Mouse (Mus musculus): Measurements from ENCODE around the gene Ccdc141. TPM values are rescaled to one million over a fixed set of nuclear protein-coding genes. Genes with fewer than 3 reads are reported as not detected.

Gene Ccdc141
- polyA plus RNA-seq (2012; ENCODE audit: insufficient read depth, insufficient read length, missing spikeins): 0.16 and 1.2 TPM in 2 replicates

DNA sequence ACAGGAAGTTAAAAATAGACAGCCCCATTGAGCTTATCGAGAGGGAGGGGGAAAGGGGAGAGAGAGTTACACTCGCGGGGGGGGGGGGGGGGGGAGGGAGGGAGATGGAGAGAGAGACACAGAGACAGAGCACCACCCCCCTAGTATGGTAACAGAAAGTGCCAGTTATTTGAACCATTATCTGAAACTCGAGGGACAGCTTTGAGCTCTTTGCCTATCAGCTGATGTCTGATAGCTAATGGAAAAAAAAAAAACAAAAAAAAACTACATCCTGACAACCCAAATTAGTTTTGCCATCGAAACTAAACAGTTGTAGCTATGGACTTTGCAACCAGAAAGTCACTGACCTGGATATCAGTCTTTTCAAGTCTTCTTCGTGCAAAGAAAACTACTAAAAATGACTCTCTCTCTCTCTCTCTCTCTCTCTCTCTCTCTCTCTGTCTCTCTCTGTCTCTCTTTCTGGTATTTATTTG lies at the start of gene Ccdc141:
Gene Ccdc141 (minus strand): TSS at position 4 of the 473 bp plus-strand sequence.
- no peaks in the 10 kb centered on the region for H3K4me1 ChIP-seq (ENCODE audit: control insufficient read depth, insufficient read depth, low read length)
- peak within 1 kb of the TSS; percentile 63 for H3K4me3 ChIP-seq (ENCODE audit: insufficient read depth, low read length)
- TF ChIP-seq POLR2A (IDR thresholded peaks at IDR 0.05; ENCODE audit: borderline replicate concordance, low read depth, low read length): no peak
- TF ChIP-seq CTCF (IDR thresholded peaks at IDR 0.05; ENCODE audit: low read depth, low read length): no peak
- no peak within 1 kb of the TSS for H3K27ac ChIP-seq (ENCODE audit: insufficient read depth, low read depth, low read length)

DNA sequence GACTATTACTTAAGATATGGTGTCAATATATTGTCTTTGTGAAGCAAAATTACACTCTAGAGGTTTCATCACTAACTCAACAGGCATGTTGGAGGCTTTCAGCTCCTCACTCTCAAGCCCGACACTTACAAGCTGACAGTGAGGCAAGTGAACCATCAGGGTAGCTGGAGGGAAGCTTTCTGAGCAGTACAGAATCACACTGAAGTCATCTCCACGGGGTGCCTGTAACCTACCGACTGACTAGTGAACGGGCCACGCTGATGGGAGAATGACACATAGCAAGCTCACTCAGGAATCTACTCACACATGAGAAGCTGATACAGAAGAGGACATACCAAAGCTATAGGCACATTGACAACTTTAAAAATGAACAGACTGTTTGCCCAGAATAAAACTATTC lies 42.4 kb upstream of the Ccdc141 start:
- H3K27ac ChIP-seq (ENCODE audit: insufficient read depth, low read depth, low read length): no peak overlapping the region
- H3K4me3 ChIP-seq (ENCODE audit: insufficient read depth, low read length): no peak overlapping the region
- TF ChIP-seq CTCF (IDR thresholded peaks at IDR 0.05; ENCODE audit: low read depth, low read length) (no peak), POLR2A (IDR thresholded peaks at IDR 0.05; ENCODE audit: borderline replicate concordance, low read depth, low read length) (no peak)
- H3K4me1 ChIP-seq (ENCODE audit: control insufficient read depth, insufficient read depth, low read length): no peaks in the 10 kb centered on the region

DNA sequence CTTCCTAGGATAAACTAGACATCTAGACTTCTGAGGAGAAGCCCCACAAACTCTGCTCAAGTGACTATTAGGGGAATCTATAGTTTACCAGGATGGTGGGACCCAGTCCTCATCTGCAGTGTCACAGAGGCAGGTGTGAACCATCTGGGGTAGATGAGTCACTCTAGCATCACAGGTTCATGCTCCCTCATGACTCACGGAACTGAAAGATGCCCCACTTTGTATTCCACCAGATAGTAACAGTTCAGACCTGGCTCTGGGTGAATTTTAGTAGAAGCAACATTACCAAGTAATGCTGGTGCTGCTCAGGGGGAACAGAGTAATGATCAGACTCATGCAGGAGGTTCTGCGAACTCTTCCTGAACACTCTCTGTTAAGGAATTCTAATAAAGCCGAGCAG lies 36.5 kb upstream of the Ccdc141 start:
- no peak for TF ChIP-seq POLR2A (IDR thresholded peaks at IDR 0.05; ENCODE audit: borderline replicate concordance, low read depth, low read length)
- TF ChIP-seq CTCF (IDR thresholded peaks at IDR 0.05; ENCODE audit: low read depth, low read length): no peak
- Histone ChIP-seq H3K4me3 (ENCODE audit: insufficient read depth, low read length) (no peak overlapping the region), H3K27ac (ENCODE audit: insufficient read depth, low read depth, low read length) (no peak overlapping the region), H3K4me1 (ENCODE audit: control insufficient read depth, insufficient read depth, low read length) (peaks cover 10% of the 10 kb centered on the region)

DNA sequence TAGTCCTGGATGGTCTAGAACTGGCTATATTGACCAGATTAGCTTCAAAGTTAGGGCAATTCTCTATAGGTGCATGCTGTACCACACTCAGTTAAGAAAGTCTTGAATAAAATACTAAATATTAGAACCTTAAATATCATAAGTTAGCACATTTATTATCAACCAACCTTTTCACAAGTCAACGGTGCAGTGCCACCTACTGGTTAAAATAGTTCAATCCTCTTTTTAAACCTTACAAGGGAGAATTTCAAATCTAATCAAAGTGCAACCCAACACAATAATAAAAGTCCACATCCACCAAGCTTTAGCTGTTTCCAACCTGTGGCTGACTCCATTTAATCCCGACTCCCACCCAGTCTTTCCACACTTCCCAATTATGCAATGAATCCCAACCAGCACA lies 33.5 kb upstream of the Ccdc141 start:
- Histone ChIP-seq H3K4me1 (ENCODE audit: control insufficient read depth, insufficient read depth, low read length) (peaks cover 26% of the 10 kb centered on the region), H3K27ac (ENCODE audit: insufficient read depth, low read depth, low read length) (no peak overlapping the region), H3K4me3 (ENCODE audit: insufficient read depth, low read length) (no peak overlapping the region)
- no peak for TF ChIP-seq CTCF (IDR thresholded peaks at IDR 0.05; ENCODE audit: low read depth, low read length)

DNA sequence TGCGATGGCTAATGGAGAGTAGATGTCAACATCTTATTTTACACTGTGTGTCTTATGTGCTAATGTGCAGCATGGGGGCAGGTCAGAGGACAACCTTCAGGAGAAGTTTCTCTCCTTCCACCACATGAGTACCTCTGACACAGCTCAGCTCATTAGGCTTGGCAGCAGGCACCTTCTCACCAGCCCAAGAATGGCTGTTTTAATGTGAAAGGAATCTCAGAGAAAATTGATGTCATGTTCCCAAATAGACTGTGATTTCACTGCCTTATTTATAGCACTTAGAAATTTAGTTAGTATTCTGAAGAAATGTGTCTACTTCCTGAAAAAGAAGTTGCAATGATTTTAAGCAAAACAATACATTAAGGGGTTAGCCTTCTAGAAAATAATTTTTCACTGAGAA lies 31.5 kb upstream of the Ccdc141 start:
- Histone ChIP-seq H3K27ac (ENCODE audit: insufficient read depth, low read depth, low read length) (peak overlapping the region; percentile 45), H3K4me3 (ENCODE audit: insufficient read depth, low read length) (no peak overlapping the region), H3K4me1 (ENCODE audit: control insufficient read depth, insufficient read depth, low read length) (peaks cover 39% of the 10 kb centered on the region)
- TF ChIP-seq POLR2A (IDR thresholded peaks at IDR 0.05; ENCODE audit: borderline replicate concordance, low read depth, low read length) (no peak), CTCF (IDR thresholded peaks at IDR 0.05; ENCODE audit: low read depth, low read length) (no peak)

DNA sequence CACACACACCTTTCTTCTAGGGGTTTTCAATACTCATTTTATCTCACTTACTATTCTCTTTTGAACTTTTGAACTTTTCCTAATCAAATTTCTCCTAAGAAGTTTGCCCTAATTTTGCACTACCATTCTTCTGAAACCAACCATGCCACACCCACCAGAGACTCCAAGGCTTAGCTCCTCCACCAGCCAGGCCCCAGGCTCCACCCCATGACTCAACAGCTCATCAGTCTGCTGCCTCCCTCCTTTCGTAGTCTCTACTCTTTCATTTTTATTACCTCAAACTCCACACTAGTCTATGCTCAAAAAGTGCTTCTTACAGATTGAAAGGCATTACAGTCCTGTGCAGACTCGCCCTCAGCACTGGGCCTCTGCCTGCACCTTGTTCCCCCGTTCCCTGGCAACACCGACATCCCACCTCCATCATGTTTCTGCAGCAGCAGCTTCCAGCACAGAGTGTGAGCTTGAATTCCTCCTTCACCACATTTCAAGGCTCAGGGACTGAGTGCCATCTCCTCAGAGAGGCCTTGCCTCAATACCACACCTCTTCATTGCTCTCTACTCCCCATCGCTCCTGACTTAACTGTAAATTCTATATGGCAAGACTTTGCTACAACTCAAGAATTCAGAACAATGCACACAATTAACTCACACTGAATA lies 30.6 kb upstream of the Ccdc141 start:
- H3K4me3 ChIP-seq (ENCODE audit: insufficient read depth, low read length): no peak overlapping the region; the same call in 1 of the 2 replicates
- peak overlapping the region; percentile 40 for H3K27ac ChIP-seq (ENCODE audit: insufficient read depth, low read depth, low read length)
- TF ChIP-seq POLR2A (IDR thresholded peaks at IDR 0.05; ENCODE audit: borderline replicate concordance, low read depth, low read length): no peak
- no peak for TF ChIP-seq CTCF (IDR thresholded peaks at IDR 0.05; ENCODE audit: low read depth, low read length)
- peaks cover 41% of the 10 kb centered on the region for H3K4me1 ChIP-seq (ENCODE audit: control insufficient read depth, insufficient read depth, low read length)

DNA sequence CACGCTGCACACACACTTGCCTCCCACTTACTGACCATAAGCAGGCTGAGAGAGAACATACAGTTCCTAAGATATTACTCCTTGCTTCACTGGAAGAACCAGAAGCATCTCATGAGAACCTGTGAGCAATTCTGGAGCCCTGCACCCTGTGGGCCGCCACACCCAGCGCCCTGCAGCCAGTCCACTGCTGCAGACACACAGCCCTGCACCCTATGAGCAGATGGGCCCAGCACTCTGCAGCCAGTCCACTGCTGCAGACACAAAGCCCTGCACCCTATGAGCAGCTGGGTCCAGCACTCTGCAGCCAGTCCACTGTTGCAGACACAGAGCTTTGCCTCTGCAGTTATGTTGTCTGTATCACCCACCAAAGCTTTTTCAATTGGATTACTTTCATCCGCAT lies 29.9 kb upstream of the Ccdc141 start:
- Histone ChIP-seq H3K27ac (ENCODE audit: insufficient read depth, low read depth, low read length) (no peak overlapping the region), H3K4me1 (ENCODE audit: control insufficient read depth, insufficient read depth, low read length) (peaks cover 37% of the 10 kb centered on the region), H3K4me3 (ENCODE audit: insufficient read depth, low read length) (no peak overlapping the region)
- TF ChIP-seq CTCF (IDR thresholded peaks at IDR 0.05; ENCODE audit: low read depth, low read length) (no peak), POLR2A (IDR thresholded peaks at IDR 0.05; ENCODE audit: borderline replicate concordance, low read depth, low read length) (no peak)

DNA sequence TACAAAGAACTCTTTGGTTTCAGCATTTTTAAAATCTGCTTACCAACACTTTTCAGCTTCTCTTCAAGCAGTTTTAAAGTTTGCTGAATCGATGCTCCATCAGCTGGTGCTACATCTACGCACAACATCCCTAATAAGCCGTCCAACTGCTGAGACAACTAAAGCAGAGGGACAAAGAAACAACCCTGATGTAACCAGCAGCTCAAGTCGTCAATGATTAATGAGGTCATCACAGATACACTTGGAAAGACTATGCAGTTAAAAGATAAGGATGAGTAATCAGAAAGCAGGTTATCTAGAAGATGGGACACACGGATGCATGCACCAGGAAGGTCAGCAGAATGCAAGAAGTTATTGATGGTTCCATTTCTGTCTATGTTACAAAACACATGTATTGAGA lies 27.8 kb upstream of the Ccdc141 start:
- H3K4me1 ChIP-seq (ENCODE audit: control insufficient read depth, insufficient read depth, low read length): peaks cover 37% of the 10 kb centered on the region
- H3K4me3 ChIP-seq (ENCODE audit: insufficient read depth, low read length): no peak overlapping the region
- TF ChIP-seq POLR2A (IDR thresholded peaks at IDR 0.05; ENCODE audit: borderline replicate concordance, low read depth, low read length) (no peak), CTCF (IDR thresholded peaks at IDR 0.05; ENCODE audit: low read depth, low read length) (no peak)
- no peak overlapping the region for H3K27ac ChIP-seq (ENCODE audit: insufficient read depth, low read depth, low read length)

DNA sequence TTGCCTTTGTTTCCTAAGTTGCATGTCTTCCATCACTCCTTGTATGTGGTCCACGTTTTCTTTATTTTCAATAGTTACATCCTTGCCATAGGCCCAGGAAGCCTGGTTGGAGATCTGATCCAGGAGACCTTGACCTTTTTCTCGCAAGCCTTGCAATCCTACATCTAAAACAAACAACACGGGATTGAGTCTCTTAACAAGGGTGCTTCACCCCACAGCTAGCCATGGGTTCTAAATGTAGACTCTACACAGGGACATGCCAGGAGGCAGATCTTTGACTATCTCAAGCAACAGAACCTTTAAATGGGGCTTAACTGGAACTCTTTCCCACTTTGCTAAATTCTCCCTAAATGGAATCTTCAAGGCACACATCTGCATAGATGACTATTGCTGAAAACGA lies 26.4 kb upstream of the Ccdc141 start:
- H3K4me3 ChIP-seq (ENCODE audit: insufficient read depth, low read length): no peak overlapping the region
- H3K4me1 ChIP-seq (ENCODE audit: control insufficient read depth, insufficient read depth, low read length): peaks cover 31% of the 10 kb centered on the region
- peak overlapping the region; percentile 72 for H3K27ac ChIP-seq (ENCODE audit: insufficient read depth, low read depth, low read length)
- TF ChIP-seq POLR2A (IDR thresholded peaks at IDR 0.05; ENCODE audit: borderline replicate concordance, low read depth, low read length): no peak

DNA sequence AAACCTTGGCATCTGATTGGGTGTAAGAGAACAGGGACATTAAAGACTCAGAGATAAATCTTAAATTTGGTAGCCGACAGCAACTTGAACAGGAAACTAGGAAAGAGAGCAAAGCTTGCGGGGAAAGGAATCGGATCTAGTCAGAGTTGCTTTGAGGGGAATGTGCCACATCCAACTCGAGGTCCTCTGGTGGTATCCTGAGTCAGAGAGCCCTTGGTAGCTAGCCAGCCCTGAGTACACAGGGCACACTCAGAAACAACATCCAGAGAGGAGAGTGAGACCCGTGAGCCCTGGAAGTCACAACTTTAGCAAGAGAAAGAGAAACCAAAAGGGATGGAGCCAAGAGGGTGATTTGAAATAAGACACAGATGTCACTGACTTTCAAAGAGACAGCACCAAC lies 24.6 kb upstream of the Ccdc141 start:
- peaks cover 18% of the 10 kb centered on the region for H3K4me1 ChIP-seq (ENCODE audit: control insufficient read depth, insufficient read depth, low read length)
- no peak overlapping the region for H3K4me3 ChIP-seq (ENCODE audit: insufficient read depth, low read length)
- no peak overlapping the region for H3K27ac ChIP-seq (ENCODE audit: insufficient read depth, low read depth, low read length)
- TF ChIP-seq CTCF (IDR thresholded peaks at IDR 0.05; ENCODE audit: low read depth, low read length): no peak
- TF ChIP-seq POLR2A (IDR thresholded peaks at IDR 0.05; ENCODE audit: borderline replicate concordance, low read depth, low read length): no peak
